Mouse (Mus musculus) megakaryocyte-erythroid progenitor cell, adult 5-6 weeks (primary cell): Measurements from ENCODE around the gene Gstt1. TPM values are rescaled to one million over a fixed set of nuclear protein-coding genes. Genes with fewer than 3 reads are reported as not detected.
"Not testable (repeated sequence)": the region's sequence is repeated elsewhere in the genome, so short reads cannot be mapped to it uniquely, and the experiment has no call there.

ENCODE experiments used
- ATAC-seq: replicated peaks from 2 replicates; pipeline ENCODE4 v1.8.0; 2016; ENCODE audit warnings: mild to moderate bottlenecking, inconsistent platforms; ENCODE audit not compliant: severe bottlenecking, poor library complexity, low FRiP score, low TSS enrichment
- total RNA-seq, 2 experiments: library from RNA; stranded (forward) in 1 of 2; stranded (reverse) in 1 of 2; fragments of 200-1000, 215-1000 nt in 1 of 2; fragments of >200 nt in 1 of 2; fragmentation: Nextera tagmentation in 1 of 2; gene quantifications; 2 replicates each; pipeline ENCODE4 v1.2.3; 2014 to 2017

Gstt1 gene
- total RNA-seq (2014; fragmentation: Nextera tagmentation) (0.49 and 2.5 TPM in 2 replicates), total RNA-seq (2017) (1.4 and 2.1 TPM in 2 replicates)

DNA sequence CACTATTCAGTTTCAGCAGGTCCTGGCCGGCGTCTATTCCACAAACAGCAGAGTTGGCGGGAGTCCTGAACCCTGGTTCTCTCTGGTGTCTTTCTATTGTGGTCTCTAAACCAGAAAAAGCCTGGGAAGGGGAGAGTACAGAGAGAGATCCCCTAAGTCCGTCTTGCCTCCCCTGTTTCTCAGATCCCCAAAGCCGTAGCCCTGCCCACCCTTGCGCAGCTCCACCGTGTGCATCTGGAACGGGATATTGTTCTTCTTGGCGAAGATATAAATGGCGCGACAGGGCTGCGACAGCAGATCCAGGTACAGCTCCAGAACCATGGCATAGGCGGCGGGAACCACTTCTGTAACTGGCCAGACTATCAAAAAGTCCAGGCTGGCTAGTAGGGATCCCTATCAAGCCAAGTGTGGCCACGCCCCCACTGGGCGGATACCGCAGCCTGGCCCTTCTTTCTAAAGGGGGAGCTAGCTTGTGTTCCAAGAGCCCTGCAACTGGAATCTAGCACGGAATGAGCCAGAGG, at the start of gene Gstt1:
Gene Gstt1 (minus strand): TSS at position 409 of the 521 bp plus-strand sequence.
- ATAC-seq, result peak; percentile 83

DNA sequence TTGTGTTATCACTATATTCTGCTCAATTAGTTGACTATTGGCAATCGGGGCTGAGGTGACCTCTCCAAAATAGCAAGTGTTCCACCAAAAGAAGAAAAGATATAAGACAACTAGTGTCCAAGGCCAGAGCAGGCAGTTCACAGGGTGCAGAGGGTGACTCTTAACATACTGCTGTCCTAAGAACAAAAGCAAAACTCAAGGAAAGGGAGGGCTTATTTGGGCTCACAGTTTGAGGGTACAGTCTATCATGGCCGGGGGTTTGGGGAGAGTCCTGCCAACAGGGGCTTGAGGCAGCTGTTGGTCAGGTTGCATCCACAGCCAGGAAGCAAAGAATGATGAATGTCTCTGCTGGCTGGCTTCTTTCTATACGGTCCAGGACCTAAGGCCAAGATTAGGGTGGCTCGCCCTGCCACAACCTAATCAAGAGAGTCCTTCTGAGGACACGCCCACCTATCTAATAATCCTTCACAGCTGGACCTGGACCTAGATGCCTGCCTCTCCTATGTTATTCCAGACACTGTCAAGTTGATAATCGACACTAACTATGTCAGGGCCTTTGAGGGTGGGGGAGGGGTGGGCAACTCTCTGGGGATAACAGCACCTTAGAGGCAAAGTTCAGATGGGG, 47.0 kb upstream of the Gstt1 start:
- ATAC-seq, result peak; percentile 94

DNA sequence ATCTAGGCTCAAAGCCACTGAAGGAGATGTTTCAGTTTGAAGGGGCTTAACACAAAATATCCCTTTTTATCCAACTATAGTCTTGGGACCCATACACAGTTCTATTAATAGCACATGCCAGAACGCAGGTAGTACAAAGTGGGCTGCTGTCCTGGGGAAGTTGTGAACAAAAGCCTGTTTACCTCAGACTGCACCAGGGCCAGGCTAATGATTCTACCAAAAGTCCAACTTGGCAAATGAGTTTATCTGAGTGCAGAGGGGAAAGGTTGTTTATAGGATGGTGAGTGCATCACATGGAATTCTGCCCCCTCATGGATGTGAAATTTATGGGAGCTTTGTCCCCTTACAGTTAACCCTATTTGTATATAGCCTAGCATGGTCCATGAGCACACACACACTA, 46.4 kb upstream of the Gstt1 start:
- no peak for ATAC-seq

DNA sequence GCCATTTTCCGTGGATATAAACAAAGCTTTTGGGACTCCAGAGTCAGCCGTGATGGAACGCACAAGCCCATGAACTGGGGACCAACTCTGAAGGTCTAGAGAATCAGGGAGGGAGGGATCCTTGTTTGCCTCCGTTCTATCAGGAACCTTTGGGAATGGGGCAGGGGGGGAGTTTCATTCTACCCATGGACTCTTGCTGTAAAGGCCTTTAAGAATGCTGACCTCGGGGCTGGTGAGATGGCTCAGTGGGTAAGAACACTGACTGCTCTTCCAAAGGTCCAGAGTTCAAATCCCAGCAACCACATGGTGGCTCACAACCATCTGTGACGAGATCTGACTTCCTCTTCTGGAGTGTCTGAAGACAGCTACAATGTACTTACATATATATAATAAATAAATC, 45.5 kb upstream of the Gstt1 start:
- not testable (repeated sequence) for ATAC-seq

DNA sequence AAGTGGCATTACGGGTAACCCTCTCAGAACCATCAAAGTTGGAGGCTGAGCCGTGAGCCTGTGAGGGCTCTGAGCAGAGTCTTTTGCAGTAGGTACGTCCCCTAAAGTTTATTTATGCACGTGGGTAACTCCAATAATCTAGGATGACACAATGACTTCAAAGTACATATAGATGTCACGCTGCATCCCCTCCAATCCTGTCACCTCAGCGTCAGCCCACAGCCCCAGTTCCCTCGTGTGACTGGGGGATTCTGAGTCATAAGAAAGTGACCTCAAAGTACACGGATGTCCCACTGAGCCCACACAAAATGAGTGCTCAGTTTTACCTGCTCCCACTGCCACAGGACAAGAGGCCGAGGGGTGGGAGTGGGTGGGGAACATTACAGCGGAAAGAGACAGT, 40.7 kb upstream of the Gstt1 start:
- no peak for ATAC-seq

DNA sequence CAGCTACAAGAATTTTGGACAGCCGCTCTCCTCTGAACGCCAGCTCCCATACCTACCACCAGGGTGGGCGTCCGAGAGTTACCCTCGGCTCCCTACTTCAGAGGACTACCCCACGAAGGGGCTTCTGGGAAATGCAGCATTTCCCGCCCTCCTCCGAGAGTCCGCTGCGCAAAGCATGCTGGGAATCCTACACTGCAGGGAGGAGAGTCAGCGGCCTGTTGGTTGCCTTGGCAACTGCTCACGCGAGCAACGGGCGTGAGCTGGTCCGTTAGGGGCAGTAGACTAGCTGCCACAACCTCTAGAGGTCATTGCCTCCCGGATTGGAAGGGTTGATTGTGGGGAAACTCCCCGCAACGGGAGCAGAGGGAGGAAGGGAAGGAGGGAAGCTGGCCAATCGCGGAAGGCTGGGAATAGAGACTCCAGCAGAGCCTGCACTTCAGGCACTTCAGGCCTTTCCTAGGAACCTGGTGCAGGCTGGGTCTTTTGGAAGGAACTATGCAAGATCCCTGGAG, 38.9 kb upstream of the Gstt1 start, which contains the start of gene Gstt2:
Gene Gstt2 (minus strand): TSS at position 177 of the 512 bp plus-strand sequence.
- ATAC-seq, result peak; percentile 64

DNA sequence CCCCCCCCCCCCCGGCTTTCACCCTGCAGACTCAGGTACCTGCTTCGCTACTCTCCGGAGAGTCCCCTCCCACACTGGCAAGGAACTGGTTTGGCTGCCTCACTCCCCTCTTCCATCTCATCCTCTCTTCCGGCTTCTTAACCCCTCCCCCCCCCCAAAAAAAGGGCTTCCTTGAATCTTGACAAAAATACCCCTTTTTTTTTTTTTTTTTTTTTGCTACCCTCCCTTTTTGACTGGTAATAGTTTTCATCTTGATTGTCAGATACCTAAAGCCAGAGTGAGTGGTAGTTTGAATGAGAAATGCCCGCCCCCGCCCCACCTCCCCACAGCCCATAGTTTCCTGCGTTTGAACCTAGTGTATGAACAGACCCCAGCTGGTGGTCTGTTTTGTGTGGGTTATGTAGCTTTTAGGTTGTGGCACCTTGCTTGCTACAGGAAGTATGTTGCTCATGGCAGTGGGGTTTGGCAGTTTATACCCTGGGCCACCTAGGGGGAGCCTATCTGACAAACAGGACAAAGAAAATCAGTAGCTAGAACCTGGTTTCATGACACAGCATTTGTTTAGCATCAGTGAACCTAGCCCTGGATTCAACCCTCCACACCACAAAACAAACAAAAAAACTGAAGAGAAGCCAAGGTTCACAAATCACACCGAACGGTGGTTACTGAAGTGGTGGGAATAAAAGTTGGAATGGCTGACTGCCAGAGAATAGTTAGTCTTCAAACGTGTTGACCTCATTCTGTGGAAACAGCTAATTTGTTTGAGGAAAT, 37.6 kb upstream of the Gstt1 start:
- ATAC-seq, result no peak

DNA sequence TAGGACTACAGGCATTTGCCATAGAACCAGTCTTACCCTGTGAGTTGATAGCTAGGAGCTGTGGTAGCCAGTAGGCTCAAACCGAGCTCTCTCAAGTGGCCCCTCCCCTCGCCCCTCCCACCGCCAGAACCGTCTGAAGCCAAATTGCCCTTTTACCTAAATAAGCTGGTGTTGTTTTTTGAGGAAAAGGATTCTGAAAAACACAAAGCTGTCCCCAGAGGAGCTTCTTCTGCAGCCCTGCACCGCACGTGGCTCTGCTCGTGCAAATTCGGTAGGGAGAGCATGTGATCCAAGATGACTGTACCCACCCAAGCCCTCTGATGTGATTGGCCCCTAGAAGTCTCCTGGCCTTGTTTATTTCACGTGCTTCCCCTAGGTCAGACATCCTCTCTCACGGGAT, 36.9 kb upstream of the Gstt1 start:
- ATAC-seq, result peak; percentile 51

DNA sequence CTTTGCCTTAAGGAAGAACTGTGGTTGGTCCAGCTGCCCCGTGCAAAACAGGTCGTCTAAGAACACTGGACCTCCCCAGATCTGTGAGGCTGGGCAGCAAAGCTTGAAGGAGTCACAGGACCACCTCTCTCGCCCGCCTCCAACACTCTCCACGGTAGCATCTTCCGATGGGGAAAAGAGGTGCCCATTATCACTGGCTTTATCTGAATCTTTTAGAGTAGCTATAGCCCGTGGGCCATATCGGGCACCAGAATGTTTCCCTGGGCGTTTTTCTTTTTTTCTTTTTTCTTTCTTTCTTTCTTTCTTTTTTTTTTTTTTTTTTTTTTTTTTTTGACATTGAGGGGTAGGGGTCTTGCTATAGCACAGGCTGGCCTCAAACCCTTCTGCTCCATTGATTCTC, 36.3 kb upstream of the Gstt1 start:
- no peak for ATAC-seq

DNA sequence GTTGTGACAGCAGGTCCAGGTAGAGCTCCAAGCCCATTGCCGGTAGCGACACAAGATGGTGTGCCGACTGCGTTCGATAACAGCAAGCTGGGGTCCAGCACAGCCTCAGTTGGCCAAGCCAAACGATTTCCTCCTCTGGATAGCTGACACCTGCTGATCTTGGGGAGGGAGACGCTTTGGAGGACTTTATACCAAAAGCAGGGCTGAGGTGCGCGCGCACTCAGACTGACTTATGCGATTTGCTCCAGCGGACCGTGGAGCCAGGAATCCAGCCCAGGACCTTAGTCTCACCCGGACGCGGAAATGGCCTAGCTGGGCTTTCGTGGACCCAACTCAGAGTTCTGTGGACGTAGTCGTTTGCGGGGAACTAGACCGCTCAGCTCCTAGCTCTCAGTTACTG, 35.9 kb upstream of the Gstt1 start:
- peak; percentile 52 for ATAC-seq

DNA sequence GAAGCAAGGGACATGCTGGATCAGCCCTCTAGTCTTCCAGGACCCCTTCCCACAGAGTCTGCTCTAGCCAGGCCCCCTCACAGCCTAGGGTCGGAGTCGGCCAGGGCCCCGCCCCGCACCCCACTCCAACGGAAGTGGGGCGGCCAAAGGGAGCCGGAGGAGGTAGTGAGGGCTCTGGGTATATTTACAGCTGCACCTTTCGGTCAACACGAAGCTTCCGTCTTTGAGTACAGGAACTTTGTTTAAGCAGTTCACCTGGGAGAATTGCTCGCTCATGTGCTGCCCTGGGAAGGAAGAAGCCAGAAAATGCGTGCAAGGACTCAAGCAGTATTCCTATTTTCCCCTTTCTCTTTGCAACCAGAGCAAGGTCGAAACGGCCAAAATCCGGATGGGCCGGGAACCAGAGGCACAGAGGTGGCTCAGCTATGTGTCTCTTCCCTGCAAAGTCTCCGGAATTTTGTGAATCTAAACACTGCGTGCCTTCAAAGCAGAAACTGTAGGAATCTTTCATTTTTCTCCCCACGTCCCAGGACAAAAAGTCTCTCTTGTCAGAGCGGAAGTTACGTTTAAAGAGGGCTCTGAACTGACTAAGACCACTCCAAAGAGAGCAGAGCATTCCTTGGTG, 35.2 kb upstream of the Gstt1 start:
- ATAC-seq, result no peak

DNA sequence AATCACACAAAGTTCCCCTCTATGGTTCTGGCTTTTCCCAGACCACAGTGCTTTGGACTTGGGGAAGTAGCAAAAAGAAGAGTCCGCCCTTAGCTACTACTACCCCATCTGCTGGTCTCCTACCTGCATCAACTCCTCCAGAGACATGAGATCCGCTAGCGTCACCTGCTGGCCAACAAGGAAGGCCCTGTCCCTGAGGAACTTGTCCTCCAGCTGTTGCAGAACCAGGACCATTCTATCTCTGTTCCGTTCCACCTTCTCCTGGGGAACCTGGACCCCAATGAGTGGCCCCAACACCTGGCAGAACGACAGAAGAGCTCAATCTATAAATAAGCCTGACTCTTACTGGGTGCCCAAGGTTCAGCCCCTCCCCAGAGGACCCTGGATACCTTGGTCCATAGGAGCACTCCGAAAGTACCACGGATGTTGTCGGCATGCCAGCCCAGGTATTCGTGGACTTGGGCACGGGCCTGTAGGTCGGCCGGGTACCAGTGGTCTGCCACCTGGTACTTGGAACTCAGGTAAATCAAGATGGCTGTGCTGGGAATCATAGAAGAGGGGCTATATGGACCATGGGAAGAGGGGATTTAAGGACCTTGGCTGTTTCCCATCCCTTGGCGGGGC, 34.0 kb upstream of the Gstt1 start:
- ATAC-seq, result peak; percentile 43

DNA sequence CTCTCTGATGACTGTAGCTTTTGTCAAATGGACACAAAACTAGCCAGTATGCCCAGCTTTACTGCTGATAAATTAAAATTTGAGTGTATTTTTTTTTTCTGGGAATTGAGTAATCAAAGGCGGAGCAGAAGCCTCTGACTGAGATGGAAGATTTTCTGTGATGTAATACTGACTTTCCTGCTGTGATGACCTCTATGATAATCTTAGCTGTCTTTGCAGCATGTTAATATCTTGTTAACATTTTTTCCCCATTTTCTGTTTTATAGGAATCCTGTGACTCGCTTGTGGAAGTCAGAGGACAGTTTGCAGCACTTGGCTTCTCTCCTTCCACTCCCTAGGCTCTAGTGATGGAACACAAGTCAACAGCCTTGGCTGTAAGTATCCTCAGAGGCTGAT, 31.9 kb upstream of the Gstt1 start:
- ATAC-seq, result no peak

DNA sequence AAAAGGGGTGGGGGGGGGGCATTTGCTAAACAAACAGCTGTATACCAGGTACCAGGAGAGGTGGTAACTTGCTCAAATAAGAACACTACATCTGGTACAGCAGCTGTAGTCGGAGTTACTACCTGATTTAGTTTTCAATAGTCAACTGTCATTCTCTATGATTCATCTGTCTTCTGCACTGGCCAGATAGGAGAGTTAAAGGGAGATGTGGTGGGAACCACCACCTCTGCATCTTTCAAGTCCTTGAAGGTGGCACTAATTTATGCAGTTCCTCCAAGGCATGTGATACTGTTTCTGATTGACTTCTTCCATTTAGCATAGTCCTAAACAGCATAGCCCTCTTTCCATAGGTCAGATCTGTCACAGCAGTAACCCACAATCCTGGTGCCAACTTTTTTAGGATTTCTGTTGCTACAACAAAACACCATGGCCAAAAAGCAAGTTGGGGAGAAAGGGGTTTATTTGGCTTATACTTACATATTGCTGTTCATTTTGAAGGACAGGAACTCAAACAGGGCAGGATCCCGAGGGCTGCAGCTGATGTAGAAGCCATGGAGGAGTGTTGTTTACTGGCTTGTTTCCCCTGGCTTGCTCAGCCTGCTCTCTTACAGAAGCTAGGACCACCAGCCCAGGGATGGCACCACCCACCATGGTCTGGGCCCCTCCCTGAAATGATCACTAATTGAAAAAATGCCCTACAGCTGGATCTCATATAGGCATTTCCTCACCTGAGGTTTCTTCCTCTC, 31.3 kb upstream of the Gstt1 start:
- no peak for ATAC-seq

DNA sequence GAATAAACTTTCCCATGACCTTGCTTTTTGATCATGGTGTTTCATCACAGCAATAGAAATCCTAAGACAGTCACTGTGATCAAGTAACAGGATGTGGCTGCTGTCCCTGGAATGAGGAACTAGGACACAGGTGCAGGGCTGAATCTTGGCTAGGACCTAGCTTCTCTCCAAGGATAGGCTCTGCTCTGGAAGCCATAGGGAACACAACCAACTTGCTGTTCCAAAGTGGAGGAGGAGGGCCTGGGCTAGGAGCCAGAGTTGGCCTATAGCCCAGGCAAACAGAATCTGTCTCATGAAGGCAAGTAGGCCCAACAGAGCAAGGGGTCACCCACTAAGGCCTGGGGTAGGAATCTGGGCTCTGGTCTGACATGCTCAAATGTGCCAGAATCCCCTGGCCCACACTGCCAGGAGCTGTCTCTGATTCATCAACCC, 30.1 kb upstream of the Gstt1 start:
- ATAC-seq, result no peak

DNA sequence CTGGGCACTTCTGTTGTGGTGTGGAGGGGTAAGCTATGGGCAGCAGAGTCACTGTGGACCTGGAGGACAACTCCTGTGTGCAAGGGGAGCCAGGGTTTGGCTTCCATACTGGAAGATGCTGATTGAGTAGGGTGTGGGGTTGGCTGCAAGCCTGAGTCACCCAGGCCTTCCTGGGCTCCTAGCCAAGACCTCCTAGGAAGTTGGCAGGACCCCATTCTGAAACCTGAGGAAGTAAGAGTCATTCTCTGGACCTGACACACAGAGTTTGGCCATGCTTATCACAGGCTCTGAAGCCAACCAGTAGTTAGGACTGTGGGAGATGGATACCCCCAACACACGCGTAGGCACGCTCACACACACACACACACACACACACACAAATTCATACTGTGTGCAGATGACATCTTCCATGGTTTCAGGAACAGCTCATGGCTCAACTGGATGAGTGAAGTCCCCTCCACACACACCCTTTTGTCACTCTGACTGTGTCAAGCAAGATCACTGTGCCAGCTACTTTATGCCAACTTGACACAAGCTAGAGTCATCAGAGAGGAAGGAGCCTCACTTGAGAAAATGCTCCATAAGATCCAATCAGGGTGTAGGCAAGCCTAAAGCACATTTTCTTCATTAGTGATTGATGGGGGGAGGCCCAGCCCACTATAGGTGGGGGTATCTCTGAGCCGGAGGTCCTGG, 29.4 kb upstream of the Gstt1 start:
- peak; percentile 32; the same call in 1 of the 2 replicates for ATAC-seq

DNA sequence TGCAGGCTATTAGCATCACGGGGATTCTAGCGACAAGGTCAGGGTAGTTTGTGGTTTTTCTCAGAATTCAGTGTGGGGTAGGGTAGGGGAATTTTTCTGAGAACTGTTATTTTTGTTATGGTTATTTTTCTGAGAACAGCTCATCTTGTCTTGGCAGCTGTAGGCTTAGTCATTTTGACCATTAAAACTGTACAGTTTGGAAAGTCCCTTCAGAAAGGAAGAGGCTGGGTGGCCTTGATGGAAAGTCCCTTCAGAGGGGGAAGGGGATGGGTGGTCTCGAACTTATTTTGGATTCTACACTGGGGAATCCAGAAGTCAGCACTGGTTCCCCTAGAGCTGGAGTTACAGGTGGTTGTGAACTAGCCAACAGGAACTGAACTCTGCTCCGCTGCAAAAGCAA, 26.1 kb upstream of the Gstt1 start:
- no peak for ATAC-seq

DNA sequence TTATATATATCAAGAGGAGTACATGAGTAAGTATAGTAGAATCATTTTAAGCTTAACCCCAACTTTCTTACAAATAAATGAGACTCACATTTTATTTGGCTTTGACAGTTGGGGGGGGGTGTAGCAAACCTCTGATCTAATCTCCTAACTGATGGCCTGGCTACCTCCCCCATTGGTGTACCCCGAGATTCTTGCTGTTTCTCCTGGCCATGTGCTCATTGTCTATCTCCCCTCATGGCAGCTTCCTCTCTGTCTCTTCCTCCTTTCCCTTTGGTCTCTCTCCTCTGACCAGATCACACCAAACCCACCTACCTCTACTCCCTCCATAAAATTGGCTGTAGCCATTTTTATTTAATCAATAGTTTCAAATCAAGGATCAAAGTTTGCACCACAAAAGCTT, 25.4 kb upstream of the Gstt1 start:
- ATAC-seq, result no peak
